Mouse (Mus musculus) thymus, postnatal 14 days (tissue): ENCODE data around the gene Vmn2r36.
"Not testable (repeated sequence)": the region's sequence is repeated elsewhere in the genome, so short reads cannot be mapped to it uniquely, and the experiment has no call there.

ENCODE experiments used
- DNase-seq: peaks from one replicate; pipeline ENCODE4 v3.0.0; 2021

Gene Vmn2r36

GRCm38 (mm10) chr7:7902395-7902794 lies at the start of gene Vmn2r36:
Vmn2r36 (minus strand) TSS chr7:7902495.
- not testable (repeated sequence) for DNase-seq
